11 mouse cellular contexts compared by ENCODE assay signal in the genomic region with DNA sequence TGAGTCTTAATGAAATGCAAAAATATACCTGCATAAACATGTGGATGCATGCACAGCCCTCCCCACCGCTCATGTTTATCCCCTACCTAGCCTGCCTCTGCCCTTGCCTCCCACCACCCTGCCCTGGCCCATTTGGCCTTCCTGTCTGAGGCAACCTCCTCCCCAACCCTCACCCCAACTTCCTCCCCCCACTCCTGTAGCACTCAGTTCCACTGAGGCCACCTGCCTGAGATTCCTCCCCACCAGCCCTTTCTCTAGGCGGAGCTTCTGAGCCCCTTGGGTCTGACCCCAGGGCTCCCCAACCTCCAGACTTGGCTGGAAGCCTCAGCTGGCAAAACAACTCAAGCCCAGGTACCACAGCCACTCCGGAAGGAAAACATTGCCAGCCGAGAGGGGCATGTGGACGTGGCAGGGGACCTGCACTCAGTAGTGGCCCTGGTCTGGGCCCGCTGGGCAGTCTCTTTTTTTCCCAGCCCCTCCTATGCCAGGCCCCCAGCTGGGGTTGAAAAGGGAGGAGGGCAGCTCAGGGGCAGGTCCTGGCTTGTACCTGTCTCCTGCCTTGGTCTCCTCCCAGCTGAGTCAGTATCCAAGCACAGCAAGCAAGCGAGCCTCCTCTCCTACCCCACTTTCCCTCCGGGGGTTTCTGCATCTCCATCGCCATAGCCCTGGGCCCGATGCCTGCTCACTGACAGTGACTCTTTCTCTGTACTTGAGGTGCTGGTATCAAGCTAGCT. TPM values are rescaled to one million over a fixed set of nuclear protein-coding genes. Genes with fewer than 3 reads are reported as not detected.
A peak's percentile ranks its signal among the peaks of the same experiment; 100 is the strongest.
DNase-seq lines count a peak whose midpoint lies in the region; ATAC-seq lines count a peak whose summit lies in the region.
"Had no signal": no experiment of that assay in that cellular context is flagged by ENCODE, and none has a peak within 500 bp of the region (broad histone marks: within the 10 kb centered on the region; RNA-seq: fewer than 3 reads in every experiment).

No protein-coding gene starts in this region.

- peak; percentile 61 for DNase-seq in urinary bladder, postnatal 14 days (ENCODE audit: low spot score)
- DNase-seq in urinary bladder, postnatal 25 days (ENCODE audit: low spot score) = no peak
- DNase-seq in embryonic facial prominence, embryonic 14.5 days (ENCODE audit: low spot score) = no peak
- peak; percentile 48 for DNase-seq in naive thymus-derived CD4-positive, alpha-beta T cell, adult 2 months (ENCODE audit: low read depth)
- DNase-seq in forebrain, embryonic 10.5 days (ENCODE audit: extremely low spot score, low spot score) = no peak
- DNase-seq in neural tube, embryonic 10.5 days (ENCODE audit: extremely low spot score, low spot score) = no peak
- no peak for DNase-seq in right cerebral cortex, postnatal 10 days (ENCODE audit: low spot score in 2 of 2)
- DNase-seq: kidney, adult 8-10 months; left cerebral cortex, postnatal 4 days; midbrain, embryonic 14.5 days had no signal

- H3K4me1 ChIP-seq in embryonic facial prominence, embryonic 14.5 days (ENCODE audit: control insufficient read depth, insufficient read depth, low read length) = no peaks in the 10 kb centered on the region
- peaks cover 18% of the 10 kb centered on the region for H3K4me1 ChIP-seq in forebrain, embryonic 10.5 days

- 40% methylated on average over 10 of the region's 10 CpGs for WGBS in embryonic facial prominence, embryonic 14.5 days
- 51% methylated on average over 10 of the region's 10 CpGs for WGBS in forebrain, embryonic 10.5 days

- peak overlapping the region; percentile 7; the same call in 1 of the 2 replicates for H3K4me3 ChIP-seq in embryonic facial prominence, embryonic 14.5 days (ENCODE audit: low read depth, low read length)
- H3K4me3 ChIP-seq in forebrain, embryonic 10.5 days = no peak overlapping the region
- H3K4me3 ChIP-seq: forebrain, embryonic 12.5 days had no signal

- no peaks in the 10 kb centered on the region for H3K9me3 ChIP-seq in embryonic facial prominence, embryonic 14.5 days (ENCODE audit: control insufficient read depth, low read length)
- peaks cover 12% of the 10 kb centered on the region; the same call in 1 of the 2 replicates for H3K9me3 ChIP-seq in forebrain, embryonic 10.5 days
- H3K9me3 ChIP-seq: forebrain, embryonic 12.5 days had no signal

- H3K4me2 ChIP-seq in embryonic facial prominence, embryonic 14.5 days (ENCODE audit: low read depth, low read length) = peak overlapping the region; percentile 34
- H3K4me2 ChIP-seq: forebrain, embryonic 12.5 days had no signal

- peaks cover 28% of the 10 kb centered on the region for H3K36me3 ChIP-seq in embryonic facial prominence, embryonic 14.5 days (ENCODE audit: control insufficient read depth, insufficient read depth, low read length)
- H3K36me3 ChIP-seq in forebrain, embryonic 10.5 days (replicated peaks) = peaks cover 40% of the 10 kb centered on the region

- no peak for ATAC-seq in embryonic facial prominence, embryonic 14.5 days (ENCODE audit: low read depth)

- peak overlapping the region; percentile 11; the same call in 1 of the 2 replicates for H3K9ac ChIP-seq in embryonic facial prominence, embryonic 14.5 days (ENCODE audit: low read depth, low read length)
- H3K9ac ChIP-seq: forebrain, embryonic 12.5 days had no signal

- H3K27me3 ChIP-seq in embryonic facial prominence, embryonic 14.5 days (replicated peaks; ENCODE audit: control insufficient read depth, insufficient read depth, low read length) = peaks cover 4% of the 10 kb centered on the region; the same call in 1 of the 2 replicates
- peaks cover 24% of the 10 kb centered on the region for H3K27me3 ChIP-seq in forebrain, embryonic 10.5 days (ENCODE audit: poor library complexity, severe bottlenecking)

- peak overlapping the region; percentile 39; the same call in 1 of the 2 replicates for H3K27ac ChIP-seq in embryonic facial prominence, embryonic 14.5 days (replicated peaks; ENCODE audit: low read depth, low read length)
- H3K27ac ChIP-seq in forebrain, embryonic 10.5 days = no peak overlapping the region; the same call in 1 of the 2 replicates
- H3K27ac ChIP-seq: forebrain, embryonic 12.5 days had no signal

RNA-seq across cellular contexts. Expression of gene Sytl1, which starts 1.1 kb away (rescaled TPM):
- 11.0 and 11.5 TPM in 2 replicates for polyA plus RNA-seq in embryonic facial prominence, embryonic 14.5 days (2014; fragmentation: Nextera tagmentation; extraction: Ambion mirVana)
- 0.67 and 1.0 TPM in 2 replicates for polyA plus RNA-seq in forebrain, embryonic 10.5 days (2016; fragmentation: Nextera tagmentation; extraction: Ambion mirVana)

RNA-seq across cellular contexts. Expression of gene Tmem222, which starts 15.8 kb away (rescaled TPM):
- polyA plus RNA-seq in embryonic facial prominence, embryonic 14.5 days (2014; fragmentation: Nextera tagmentation; extraction: Ambion mirVana) = 68.3 and 80.7 TPM in 2 replicates
- polyA plus RNA-seq in forebrain, embryonic 10.5 days (2016; fragmentation: Nextera tagmentation; extraction: Ambion mirVana) = 85.8 and 91.6 TPM in 2 replicates

RNA-seq across cellular contexts. Expression of gene Map3k6, which starts 21.2 kb away (rescaled TPM):
- 6.0 and 7.9 TPM in 2 replicates for polyA plus RNA-seq in embryonic facial prominence, embryonic 14.5 days (2014; fragmentation: Nextera tagmentation; extraction: Ambion mirVana)
- 1.7 and 1.8 TPM in 2 replicates for polyA plus RNA-seq in forebrain, embryonic 10.5 days (2016; fragmentation: Nextera tagmentation; extraction: Ambion mirVana)

RNA-seq across cellular contexts. Expression of gene Gpr3, which starts 49.5 kb away (rescaled TPM):
- polyA plus RNA-seq in embryonic facial prominence, embryonic 14.5 days (2014; fragmentation: Nextera tagmentation; extraction: Ambion mirVana) = 0.18 and 0.19 TPM in 2 replicates
- polyA plus RNA-seq in forebrain, embryonic 10.5 days (2016; fragmentation: Nextera tagmentation; extraction: Ambion mirVana) = 0.06 and 0.27 TPM in 2 replicates

RNA-seq across cellular contexts. Expression of gene Cd164l2, which starts 49.9 kb away (rescaled TPM):
- 2.5 and 3.8 TPM in 2 replicates for polyA plus RNA-seq in embryonic facial prominence, embryonic 14.5 days (2014; fragmentation: Nextera tagmentation; extraction: Ambion mirVana)
- 1.2 and 2.5 TPM in 2 replicates for polyA plus RNA-seq in forebrain, embryonic 10.5 days (2016; fragmentation: Nextera tagmentation; extraction: Ambion mirVana)

Comparison
In these comparisons a context has a peak if more than half of its experiments do, and no peak if none do; other contexts are left out.
1. DNase-seq: peak in urinary bladder, postnatal 14 days (single experiment) and naive thymus-derived CD4-positive, alpha-beta T cell, adult 2 months (single experiment); none in urinary bladder, postnatal 25 days (single experiment), embryonic facial prominence, embryonic 14.5 days (single experiment), forebrain, embryonic 10.5 days (single experiment), neural tube, embryonic 10.5 days (single experiment) and right cerebral cortex, postnatal 10 days (0 of 2).